11 mouse cellular contexts compared by ENCODE assay signal in genomic region chr9:29183011-29183410, GRCm38 (mm10).
DNase-seq lines count a peak whose midpoint lies in the region.
"Had no signal": no experiment of that assay in that cellular context is flagged by ENCODE, and none has a peak within 500 bp of the region (broad histone marks: within the 10 kb centered on the region; RNA-seq: fewer than 3 reads in every experiment).

No protein-coding gene starts in this region.

- peak; percentile 13 for DNase-seq in adrenal gland, postnatal 10 days
- no peak for DNase-seq in adrenal gland, postnatal 4 days (ENCODE audit: low spot score in 2 of 2)
- DNase-seq in cerebellum, adult 11-12 months: peak; percentile 34
- DNase-seq in cerebellum, adult 8-10 months: no peak
- peak; percentile 18 to 56 for DNase-seq in cerebellum, postnatal 14 days
- no peak for DNase-seq in cerebellum, postnatal 36 days
- no peak for DNase-seq in thymus, postnatal 0 days (ENCODE audit: low spot score)
- DNase-seq: embryo, embryonic 11 days; gastrocnemius, postnatal 25 days; heart, adult 2 months; kidney, adult 2 months had no signal

Comparison
In these comparisons a context has a peak if more than half of its experiments do, and no peak if none do; other contexts are left out.
1. DNase-seq: peak in adrenal gland, postnatal 10 days (single experiment), cerebellum, adult 11-12 months (single experiment) and cerebellum, postnatal 14 days (2 of 2); none in adrenal gland, postnatal 4 days (0 of 2), cerebellum, adult 8-10 months (single experiment), cerebellum, postnatal 36 days (0 of 2) and thymus, postnatal 0 days (single experiment).